In the genomic region with DNA sequence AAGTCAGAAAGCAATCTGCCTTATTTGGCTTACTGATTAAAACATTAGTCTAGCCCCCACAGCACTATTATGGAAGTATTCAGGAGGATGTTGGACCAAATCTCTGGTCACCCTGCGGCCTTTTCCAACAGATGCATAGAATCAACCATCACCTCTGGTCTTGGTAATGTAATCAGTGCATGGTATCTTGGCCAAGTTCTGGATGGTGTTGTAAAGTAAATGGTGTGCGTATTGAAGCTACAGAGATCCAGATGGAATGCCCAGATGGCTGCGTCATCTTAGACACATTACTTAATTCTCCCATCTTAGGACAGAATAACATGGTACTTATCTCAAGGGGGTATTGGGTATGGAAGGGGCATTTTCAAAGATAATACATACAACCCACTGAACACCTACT, we compare ENCODE assay signal across 22 mouse cellular contexts. TPM values are rescaled to one million over a fixed set of nuclear protein-coding genes. Genes with fewer than 3 reads are reported as not detected.
DNase-seq lines count a peak whose midpoint lies in the region; ATAC-seq and TF ChIP-seq lines count a peak whose summit lies in the region.
"Had no signal": no experiment of that assay in that cellular context is flagged by ENCODE, and none has a peak within 500 bp of the region (broad histone marks: within the 10 kb centered on the region; RNA-seq: fewer than 3 reads in every experiment).

No protein-coding gene starts in this region.

- H3K9ac ChIP-seq in forebrain, postnatal 0 days: no peak overlapping the region
- H3K9ac ChIP-seq in lung, embryonic 16.5 days (ENCODE audit: low read length): no peak overlapping the region
- H3K9ac ChIP-seq in forebrain, embryonic 15.5 days (replicated peaks): no peak overlapping the region
- H3K9ac ChIP-seq: embryonic facial prominence, embryonic 12.5 days; embryonic facial prominence, embryonic 15.5 days; hindbrain, embryonic 12.5 days; hindbrain, embryonic 15.5 days had no signal

- no peak for TF ChIP-seq CTCF in forebrain, postnatal 0 days (IDR thresholded peaks at IDR 0.05; ENCODE audit: low read depth)

- H3K4me1 ChIP-seq in forebrain, embryonic 10.5 days: peaks cover 40% of the 10 kb centered on the region
- no peaks in the 10 kb centered on the region for H3K4me1 ChIP-seq in forebrain, postnatal 0 days (ENCODE audit: insufficient read depth)
- no peaks in the 10 kb centered on the region for H3K4me1 ChIP-seq in lung, embryonic 16.5 days (replicated peaks; ENCODE audit: control insufficient read depth, insufficient read depth, low read length)
- peaks cover 30% of the 10 kb centered on the region for H3K4me1 ChIP-seq in forebrain, embryonic 15.5 days
- H3K4me1 ChIP-seq: embryonic facial prominence, embryonic 12.5 days had no signal

- no peak for ATAC-seq in forebrain, postnatal 0 days
- ATAC-seq in lung, embryonic 16.5 days (ENCODE audit: low read depth): peak; percentile 83
- no peak for ATAC-seq in forebrain, embryonic 15.5 days (replicated peaks)
- ATAC-seq in granulocyte monocyte progenitor cell, adult 5-6 weeks (replicated peaks; ENCODE audit: poor library complexity, severe bottlenecking): no peak
- ATAC-seq: activated CD4-positive, CD25-positive, alpha-beta regulatory T cell, adult 4 months had no signal

- H3K4me2 ChIP-seq in forebrain, postnatal 0 days (ENCODE audit: low read depth): no peak overlapping the region
- H3K4me2 ChIP-seq in lung, embryonic 16.5 days (ENCODE audit: low read depth, low read length): no peak overlapping the region
- H3K4me2 ChIP-seq in forebrain, embryonic 15.5 days (replicated peaks): no peak overlapping the region
- H3K4me2 ChIP-seq: embryonic facial prominence, embryonic 12.5 days; embryonic facial prominence, embryonic 15.5 days; hindbrain, embryonic 12.5 days; hindbrain, embryonic 15.5 days had no signal

- peaks cover 89% of the 10 kb centered on the region for H3K27me3 ChIP-seq in forebrain, embryonic 10.5 days (ENCODE audit: poor library complexity, severe bottlenecking)
- no peaks in the 10 kb centered on the region for H3K27me3 ChIP-seq in forebrain, postnatal 0 days (ENCODE audit: insufficient read depth, low read length)
- H3K27me3 ChIP-seq in lung, embryonic 16.5 days (ENCODE audit: control insufficient read depth, insufficient read depth, low read depth, low read length): peaks cover 19% of the 10 kb centered on the region
- 0 out of 2 replicates have a peak, but pooled peaks cover 9% of the 10 kb centered on the region for H3K27me3 ChIP-seq in forebrain, embryonic 15.5 days

- peak overlapping the region; percentile 84 for H3K27ac ChIP-seq in forebrain, embryonic 10.5 days
- H3K27ac ChIP-seq in forebrain, postnatal 0 days (ENCODE audit: low read depth, low read length): no peak overlapping the region
- no peak overlapping the region for H3K27ac ChIP-seq in lung, embryonic 16.5 days (ENCODE audit: low read length)
- peak overlapping the region; percentile 85; the same call in 1 of the 2 replicates for H3K27ac ChIP-seq in forebrain, embryonic 15.5 days (replicated peaks)
- H3K27ac ChIP-seq: embryonic facial prominence, embryonic 12.5 days; embryonic facial prominence, embryonic 15.5 days; hindbrain, embryonic 12.5 days; hindbrain, embryonic 15.5 days had no signal

- 91% methylated on average over 3 of the region's 3 CpGs for WGBS in forebrain, embryonic 10.5 days
- 82% methylated on average over 3 of the region's 3 CpGs for WGBS in forebrain, postnatal 0 days
- WGBS in lung, embryonic 16.5 days: 65% methylated on average over 3 of the region's 3 CpGs
- WGBS in forebrain, embryonic 15.5 days: 80% methylated on average over 3 of the region's 3 CpGs

- no peak for DNase-seq in forebrain, embryonic 10.5 days (ENCODE audit: extremely low spot score, low spot score)
- DNase-seq in forebrain, postnatal 0 days: no peak
- no peak for DNase-seq in lung, adult 18-20 months
- DNase-seq in lung, postnatal 36 days: peak; percentile 3
- DNase-seq in lung, postnatal 4 days: no peak
- DNase-seq: adrenal gland, adult 8-10 months; cerebellum, adult 18-20 months; cerebellum, adult 9-10 months; gastrocnemius, postnatal 36 days; heart, adult 11 months had no signal

- no peaks in the 10 kb centered on the region for H3K36me3 ChIP-seq in forebrain, embryonic 10.5 days (replicated peaks)
- H3K36me3 ChIP-seq in forebrain, postnatal 0 days (ENCODE audit: insufficient read depth): no peaks in the 10 kb centered on the region
- H3K36me3 ChIP-seq in lung, embryonic 16.5 days (ENCODE audit: control insufficient read depth, insufficient read depth, low read length): no peaks in the 10 kb centered on the region
- no peaks in the 10 kb centered on the region for H3K36me3 ChIP-seq in forebrain, embryonic 15.5 days
- H3K36me3 ChIP-seq: embryonic facial prominence, embryonic 12.5 days; embryonic facial prominence, embryonic 15.5 days; hindbrain, embryonic 12.5 days; hindbrain, embryonic 15.5 days had no signal

- no peak overlapping the region for H3K4me3 ChIP-seq in forebrain, embryonic 10.5 days
- no peak overlapping the region for H3K4me3 ChIP-seq in forebrain, postnatal 0 days (ENCODE audit: low read depth, low read length)
- H3K4me3 ChIP-seq in lung, embryonic 16.5 days (ENCODE audit: low read length): no peak overlapping the region
- H3K4me3 ChIP-seq in forebrain, embryonic 15.5 days: no peak overlapping the region
- H3K4me3 ChIP-seq: embryonic facial prominence, embryonic 12.5 days; embryonic facial prominence, embryonic 15.5 days; hindbrain, embryonic 12.5 days; hindbrain, embryonic 15.5 days had no signal

- H3K9me3 ChIP-seq in forebrain, embryonic 10.5 days: peaks cover 15% of the 10 kb centered on the region
- H3K9me3 ChIP-seq in forebrain, postnatal 0 days (ENCODE audit: low read length): no peaks in the 10 kb centered on the region
- peaks cover 3% of the 10 kb centered on the region; the same call in 1 of the 2 replicates for H3K9me3 ChIP-seq in lung, embryonic 16.5 days (ENCODE audit: control insufficient read depth, low read length)
- no peaks in the 10 kb centered on the region for H3K9me3 ChIP-seq in forebrain, embryonic 15.5 days
- H3K9me3 ChIP-seq: embryonic facial prominence, embryonic 15.5 days; hindbrain, embryonic 15.5 days had no signal

RNA-seq across cellular contexts. Expression of a gene that starts 43.8 kb away (rescaled TPM):
- polyA plus RNA-seq in forebrain, embryonic 10.5 days (2016; fragmentation: Nextera tagmentation; extraction: Ambion mirVana): 0.10 and 0.12 TPM in 2 replicates
- 1.2 and 1.4 TPM in 2 replicates for total RNA-seq in forebrain, postnatal 0 days (2014; rRNA removed)
- polyA plus RNA-seq in forebrain, postnatal 0 days (2015; fragmentation: Nextera tagmentation; extraction: Ambion mirVana): 0.43 and 0.81 TPM in 2 replicates
- polyA plus RNA-seq in lung, embryonic 16.5 days (2015; fragmentation: Nextera tagmentation; extraction: Ambion mirVana): 0.13 and 0.19 TPM in 2 replicates
- polyA plus RNA-seq in forebrain, embryonic 15.5 days (2015; fragmentation: Nextera tagmentation; extraction: Ambion mirVana): 0.60 and 0.89 TPM in 2 replicates
- total RNA-seq in granulocyte monocyte progenitor cell, adult 5-6 weeks (2014; fragmentation: Nextera tagmentation): not detected in 2 replicates
- 0.88 TPM in 1 of 2 replicates, not detected in the other for total RNA-seq in granulocyte monocyte progenitor cell, adult 5-6 weeks (2017)
- total RNA-seq: adrenal gland, postnatal 25 days; common myeloid progenitor, adult 5-6 weeks; heart, postnatal 25 days had no signal
- polyA plus RNA-seq: intestine, embryonic 14.5 days had no signal

Comparison
In these comparisons a context has a peak if more than half of its experiments do, and no peak if none do; other contexts are left out.
1. H3K27ac ChIP-seq: peak in forebrain, embryonic 10.5 days (single experiment) and forebrain, embryonic 15.5 days (single experiment); none in forebrain, postnatal 0 days (single experiment) and lung, embryonic 16.5 days (single experiment).